ENCODE assay signal across 10 mouse cellular contexts in genomic region chr12:55837495-55837894, GRCm38 (mm10). TPM values are rescaled to one million over a fixed set of nuclear protein-coding genes. Genes with fewer than 3 reads are reported as not detected.
DNase-seq lines count a peak whose midpoint lies in the region; ATAC-seq and TF ChIP-seq lines count a peak whose summit lies in the region.
"Had no signal": no experiment of that assay in that cellular context is flagged by ENCODE, and none has a peak within 500 bp of the region (broad histone marks: within the 10 kb centered on the region; RNA-seq: fewer than 3 reads in every experiment).

No protein-coding gene starts in this region.

- H3K9ac ChIP-seq in limb, embryonic 13.5 days, result no peak overlapping the region
- H3K9ac ChIP-seq in neural tube, embryonic 14.5 days (replicated peaks; ENCODE audit: low read depth, low read length), result no peak overlapping the region

- H3K9me3 ChIP-seq in megakaryocyte, embryonic 14.5 days, result no peaks in the 10 kb centered on the region
- no peaks in the 10 kb centered on the region for H3K9me3 ChIP-seq in limb, embryonic 13.5 days
- H3K9me3 ChIP-seq in neural tube, embryonic 14.5 days (ENCODE audit: control insufficient read depth, low read length), result no peaks in the 10 kb centered on the region

- no peak for ATAC-seq in megakaryocyte, adult 5-6 weeks (ENCODE audit: poor library complexity, severe bottlenecking)
- no peak for ATAC-seq in limb, embryonic 13.5 days (ENCODE audit: low FRiP score, low read depth)
- ATAC-seq in neural tube, embryonic 14.5 days (ENCODE audit: low read depth), result no peak

- no peaks in the 10 kb centered on the region for H3K27me3 ChIP-seq in megakaryocyte, embryonic 14.5 days (replicated peaks)
- no peaks in the 10 kb centered on the region for H3K27me3 ChIP-seq in limb, embryonic 13.5 days
- no peaks in the 10 kb centered on the region for H3K27me3 ChIP-seq in neural tube, embryonic 14.5 days (ENCODE audit: control insufficient read depth, insufficient read depth, low read length)

- H3K36me3 ChIP-seq in megakaryocyte, embryonic 14.5 days (replicated peaks; ENCODE audit: low read length), result peaks cover 22% of the 10 kb centered on the region
- peaks cover 21% of the 10 kb centered on the region for H3K36me3 ChIP-seq in limb, embryonic 13.5 days
- peaks cover 5% of the 10 kb centered on the region; the same call in 1 of the 2 replicates for H3K36me3 ChIP-seq in neural tube, embryonic 14.5 days (ENCODE audit: control insufficient read depth, insufficient read depth, low read length)

- H3K27ac ChIP-seq in gastrocnemius, adult 2 months, result no peak overlapping the region
- no peak overlapping the region for H3K27ac ChIP-seq in limb, embryonic 13.5 days
- no peak overlapping the region for H3K27ac ChIP-seq in neural tube, embryonic 14.5 days (ENCODE audit: low read depth, low read length)

- peak overlapping the region; percentile 77 for H3K4me3 ChIP-seq in gastrocnemius, adult 2 months
- peak overlapping the region; percentile 38 for H3K4me3 ChIP-seq in megakaryocyte, embryonic 14.5 days (replicated peaks)
- H3K4me3 ChIP-seq in limb, embryonic 13.5 days, result peak overlapping the region; percentile 69; the same call in 1 of the 2 replicates
- H3K4me3 ChIP-seq in neural tube, embryonic 14.5 days (ENCODE audit: low read depth, low read length), result no peak overlapping the region

- WGBS in limb, embryonic 13.5 days, result 86% methylated on average over 3 of the region's 3 CpGs
- 61% methylated on average over 3 of the region's 3 CpGs for WGBS in neural tube, embryonic 14.5 days

- peak overlapping the region; percentile 80 for H3K4me2 ChIP-seq in limb, embryonic 13.5 days (replicated peaks)
- peak overlapping the region; percentile 78 for H3K4me2 ChIP-seq in neural tube, embryonic 14.5 days (ENCODE audit: low read depth, low read length)

- TF ChIP-seq CTCF in gastrocnemius, adult 2 months (IDR thresholded peaks at IDR 0.05), result no peak

- H3K4me1 ChIP-seq in megakaryocyte, embryonic 14.5 days, result peaks cover 24% of the 10 kb centered on the region
- H3K4me1 ChIP-seq in limb, embryonic 13.5 days, result peaks cover 14% of the 10 kb centered on the region
- H3K4me1 ChIP-seq in neural tube, embryonic 14.5 days (ENCODE audit: control insufficient read depth, insufficient read depth, low read length), result peaks cover 3% of the 10 kb centered on the region; the same call in 1 of the 2 replicates

- intact Hi-C loops in gastrocnemius, adult 2 months (cut with DNase I), result no loop called here
- intact Hi-C loops in gastrocnemius, postnatal 14 days (cut with DNase I; ENCODE audit: low total_unique reads), result no loop called here

- no peak for DNase-seq in gastrocnemius, adult 2 months
- DNase-seq in gastrocnemius, postnatal 14 days, result no peak
- DNase-seq in adrenal gland, postnatal 10 days, result no peak
- DNase-seq in gastrocnemius, postnatal 10 days, result no peak
- DNase-seq: cerebellum, adult 2 months; gastrocnemius, postnatal 25 days had no signal

RNA-seq across cellular contexts. Expression of gene Brms1l, which starts 1.4 kb away (rescaled TPM):
- 10 to 100 TPM; 17.9 to 22.7 TPM for total RNA-seq in gastrocnemius, adult 2 months (2021)
- 10 to 100 TPM; 12.7 to 14.8 TPM for total RNA-seq in gastrocnemius, postnatal 14 days (2021)
- polyA plus RNA-seq in megakaryocyte, embryonic 14.5 days (2012; ENCODE audit: insufficient read depth, low replicate concordance), result 28.6 TPM in 1 of 2 replicates, not detected in the other
- total RNA-seq in megakaryocyte, adult 5-6 weeks (2015), result 12.6 and 12.8 TPM in 2 replicates
- total RNA-seq in megakaryocyte, adult 5-6 weeks (2017), result 13.8 and 14.0 TPM in 2 replicates
- 54.5 and 55.6 TPM in 2 replicates for polyA plus RNA-seq in limb, embryonic 13.5 days (2015; fragmentation: Nextera tagmentation; extraction: Ambion mirVana)
- 43.3 and 45.1 TPM in 2 replicates for polyA plus RNA-seq in neural tube, embryonic 14.5 days (2014; fragmentation: Nextera tagmentation; extraction: Ambion mirVana)
- total RNA-seq in adrenal gland, postnatal 10 days (2021), result 10 to 100 TPM; 28.2 to 38.0 TPM
- 10 to 100 TPM; 15.4 to 22.2 TPM for total RNA-seq in gastrocnemius, postnatal 10 days (2021)

RNA-seq across cellular contexts. Expression of gene Ralgapa1, which starts 16.5 kb away (rescaled TPM):
- total RNA-seq in gastrocnemius, adult 2 months (2021), result 10 to 100 TPM; 37.7 to 44.1 TPM
- 10 to 100 TPM; 28.4 to 30.6 TPM for total RNA-seq in gastrocnemius, postnatal 14 days (2021)
- 6.6 TPM in 1 of 2 replicates, not detected in the other for polyA plus RNA-seq in megakaryocyte, embryonic 14.5 days (2012; ENCODE audit: insufficient read depth, low replicate concordance)
- total RNA-seq in megakaryocyte, adult 5-6 weeks (2015), result 33.7 and 39.3 TPM in 2 replicates
- 25.6 and 36.6 TPM in 2 replicates for total RNA-seq in megakaryocyte, adult 5-6 weeks (2017)
- 16.1 and 16.7 TPM in 2 replicates for polyA plus RNA-seq in limb, embryonic 13.5 days (2015; fragmentation: Nextera tagmentation; extraction: Ambion mirVana)
- 38.6 and 45.2 TPM in 2 replicates for polyA plus RNA-seq in neural tube, embryonic 14.5 days (2014; fragmentation: Nextera tagmentation; extraction: Ambion mirVana)
- 10 to 100 TPM; 55.1 to 63.8 TPM for total RNA-seq in adrenal gland, postnatal 10 days (2021)
- 10 to 100 TPM; 33.2 to 39.5 TPM for total RNA-seq in gastrocnemius, postnatal 10 days (2021)
